Mouse (Mus musculus) midbrain, embryonic 16.5 days (tissue): ENCODE measurements around the gene Osr1. TPM values are rescaled to one million over a fixed set of nuclear protein-coding genes. Genes with fewer than 3 reads are reported as not detected.
A peak's percentile ranks its signal among the peaks of the same experiment; 100 is the strongest.

ENCODE experiments used
- ATAC-seq: fragments of 200-750 bp; cut with Nextera tagmentation; 2 replicates; pipeline ENCODE4 v1.8.0; 2017; ENCODE audit warnings: moderate TSS enrichment
- H3K27ac ChIP-seq: fragments of 300-500 bp; sonication (generic); 2 replicates; pipeline ENCODE4 v1.5.1; 2014; ENCODE audit warnings: mild to moderate bottlenecking, low read length, mixed read lengths
- H3K27me3 ChIP-seq: fragments of 300-500 bp; sonication (generic); 2 replicates; pipeline ENCODE4 v1.6.1; 2014; ENCODE audit warnings: low read depth, low read length, mixed read lengths; ENCODE audit not compliant: control insufficient read depth, insufficient read depth
- H3K36me3 ChIP-seq: fragments of 300-500 bp; sonication (generic); 2 replicates; pipeline ENCODE4 v1.6.1; 2014; ENCODE audit warnings: mild to moderate bottlenecking, low read length, moderate library complexity, mixed read lengths; ENCODE audit not compliant: control insufficient read depth, insufficient read depth
- H3K4me1 ChIP-seq: fragments of 300-500 bp; sonication (generic); 2 replicates; pipeline ENCODE4 v1.6.1; 2014; ENCODE audit warnings: mild to moderate bottlenecking, low read length, mixed read lengths; ENCODE audit not compliant: control insufficient read depth, insufficient read depth
- H3K4me2 ChIP-seq: fragments of 300-500 bp; sonication (generic); 2 replicates; pipeline ENCODE4 v1.6.1; 2014; ENCODE audit warnings: mild to moderate bottlenecking, low read length, mixed read lengths
- H3K4me3 ChIP-seq: fragments of 300-500 bp; sonication (generic); 2 replicates; pipeline ENCODE4 v1.5.1; 2014; ENCODE audit warnings: low read depth, mild to moderate bottlenecking, low read length, moderate library complexity, mixed read lengths
- H3K9ac ChIP-seq: fragments of 300-500 bp; sonication (generic); 2 replicates; pipeline ENCODE4 v1.6.1; 2014; ENCODE audit warnings: low read depth, low read length, mixed read lengths
- H3K9me3 ChIP-seq: fragments of 300-500 bp; sonication (generic); replicated peaks from 2 replicates; pipeline ENCODE4 v1.6.1; 2014; ENCODE audit warnings: mild to moderate bottlenecking, low read length, mixed read lengths; ENCODE audit not compliant: control insufficient read depth, poor library complexity, severe bottlenecking
- WGBS: fragments of 180-500 bp; shearing (Covaris S2); extraction: QIAGEN DNeasy Blood & Tissue Kit; methylation state at CpG from one replicate; pipeline ENCODE4 v1.1.7; 2014; 5-methylcytosine and 5-hydroxymethylcytosine counted together
- polyA plus RNA-seq: library from polyadenylated mRNA; unstranded; fragments of >200 nt; fragmentation: Nextera tagmentation; extraction: Ambion mirVana; gene quantifications from 2 replicates; pipeline ENCODE4 v1.2.1, GENCODE M21; 2015

Osr1 gene
- polyA plus RNA-seq, 1 experiment from 2014 or later: 7.8 TPM

GRCm38 (mm10) chr12:9582248-9582995, 12.5 kb downstream of the Osr1 start:
- Histone ChIP-seq H3K4me2 (no peak overlapping the region), H3K36me3 (no peaks in the 10 kb centered on the region), H3K27me3 (peaks cover 50% of the 10 kb centered on the region), H3K4me1 (peaks cover 16% of the 10 kb centered on the region; the same call in 1 of the 2 replicates), H3K9ac (no peak overlapping the region), H3K4me3 (no peak overlapping the region), H3K27ac (no peak overlapping the region), H3K9me3 (no peaks in the 10 kb centered on the region)
- WGBS: 2% methylated on average over 14 of the region's 14 CpGs
- no peak for ATAC-seq

GRCm38 (mm10) chr12:9583380-9583779, 13.5 kb downstream of the Osr1 start:
- Histone ChIP-seq H3K9me3 (no peaks in the 10 kb centered on the region), H3K4me3 (no peak overlapping the region), H3K36me3 (no peaks in the 10 kb centered on the region), H3K4me2 (no peak overlapping the region), H3K27me3 (peaks cover 41% of the 10 kb centered on the region), H3K9ac (no peak overlapping the region), H3K27ac (no peak overlapping the region), H3K4me1 (peaks cover 16% of the 10 kb centered on the region; the same call in 1 of the 2 replicates)
- 9% methylated on average over 2 of the region's 2 CpGs for WGBS
- ATAC-seq: no peak

GRCm38 (mm10) chr12:9584366-9585084, 14.6 kb downstream of the Osr1 start:
- H3K9ac ChIP-seq: peak overlapping the region; percentile 56
- H3K4me2 ChIP-seq: peak overlapping the region; percentile 79
- H3K4me3 ChIP-seq: peak overlapping the region; percentile 49
- no peak overlapping the region for H3K27ac ChIP-seq
- H3K4me1 ChIP-seq: peaks cover 16% of the 10 kb centered on the region; the same call in 1 of the 2 replicates
- H3K27me3 ChIP-seq: peaks cover 30% of the 10 kb centered on the region
- no peaks in the 10 kb centered on the region for H3K36me3 ChIP-seq
- ATAC-seq: peak; percentile 96
- under 1% methylated on average over 23 of the region's 23 CpGs for WGBS
- no peaks in the 10 kb centered on the region for H3K9me3 ChIP-seq

- Histone ChIP-seq H3K4me3 (peak overlapping the region; percentile 49), H3K27me3 (peaks cover 30% of the 10 kb centered on the region), H3K4me1 (peaks cover 14% of the 10 kb centered on the region; the same call in 1 of the 2 replicates), H3K36me3 (no peaks in the 10 kb centered on the region), H3K4me2 (peak overlapping the region; percentile 79), H3K9me3 (no peaks in the 10 kb centered on the region), H3K27ac (no peak overlapping the region), H3K9ac (peak overlapping the region; percentile 56)
- peak; percentile 69 for ATAC-seq
- WGBS: 3% methylated on average over 7 of the region's 7 CpGs
Observed at GRCm38 (mm10) chr12:9585085-9585453, 15.2 kb downstream of the Osr1 start.

GRCm38 (mm10) chr12:9587732-9588131, 17.8 kb downstream of the Osr1 start:
- Histone ChIP-seq H3K4me3 (no peak overlapping the region), H3K4me2 (no peak overlapping the region), H3K27me3 (peaks cover 13% of the 10 kb centered on the region), H3K9ac (no peak overlapping the region), H3K4me1 (peaks cover 4% of the 10 kb centered on the region; the same call in 1 of the 2 replicates), H3K36me3 (no peaks in the 10 kb centered on the region), H3K27ac (no peak overlapping the region), H3K9me3 (no peaks in the 10 kb centered on the region)
- ATAC-seq: no peak
- WGBS: 71% methylated on average over 1 of the region's 1 CpGs

DNA sequence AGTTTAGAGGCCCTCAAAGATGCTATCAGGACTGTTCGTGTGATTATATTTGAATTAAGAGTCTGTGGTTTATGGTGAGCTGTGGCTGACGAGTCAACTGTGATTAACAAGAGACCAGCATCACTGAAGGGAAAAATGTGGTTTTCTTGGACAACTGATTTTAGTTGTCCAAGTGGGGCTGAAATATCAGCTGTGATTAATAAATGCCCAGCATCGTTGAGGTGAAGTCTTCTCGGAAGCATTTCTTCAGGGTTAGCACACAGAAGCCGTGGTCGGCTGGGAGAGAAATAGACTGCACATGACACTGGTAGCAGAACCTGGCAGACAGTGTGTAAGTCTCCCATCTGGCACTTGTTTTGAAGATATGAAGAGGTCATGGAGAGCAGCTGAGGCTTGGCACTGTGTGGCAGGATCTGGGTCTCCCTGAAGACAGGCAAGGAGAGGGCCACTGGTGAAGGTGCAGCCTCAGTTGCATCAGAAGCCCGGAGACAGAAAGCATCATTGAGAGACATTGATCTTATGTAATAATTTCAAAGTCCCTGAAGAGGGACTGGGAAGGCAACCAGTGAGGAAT, 19.7 kb downstream of the Osr1 start:
- Histone ChIP-seq H3K27me3 (no peaks in the 10 kb centered on the region), H3K4me1 (no peaks in the 10 kb centered on the region), H3K9ac (no peak overlapping the region), H3K4me2 (no peak overlapping the region), H3K4me3 (no peak overlapping the region), H3K36me3 (no peaks in the 10 kb centered on the region), H3K9me3 (no peaks in the 10 kb centered on the region), H3K27ac (no peak overlapping the region)
- 78% methylated on average over 7 of the region's 7 CpGs for WGBS
- no peak for ATAC-seq

GRCm38 (mm10) chr12:9591141-9591540, 21.2 kb downstream of the Osr1 start:
- H3K27ac ChIP-seq: no peak overlapping the region
- H3K36me3 ChIP-seq: no peaks in the 10 kb centered on the region
- H3K27me3 ChIP-seq: no peaks in the 10 kb centered on the region
- H3K4me1 ChIP-seq: no peaks in the 10 kb centered on the region
- no peak for ATAC-seq
- no peak overlapping the region for H3K4me2 ChIP-seq
- WGBS: 63% methylated on average over 3 of the region's 3 CpGs
- no peak overlapping the region for H3K9ac ChIP-seq
- H3K4me3 ChIP-seq: no peak overlapping the region
- no peaks in the 10 kb centered on the region for H3K9me3 ChIP-seq

DNA sequence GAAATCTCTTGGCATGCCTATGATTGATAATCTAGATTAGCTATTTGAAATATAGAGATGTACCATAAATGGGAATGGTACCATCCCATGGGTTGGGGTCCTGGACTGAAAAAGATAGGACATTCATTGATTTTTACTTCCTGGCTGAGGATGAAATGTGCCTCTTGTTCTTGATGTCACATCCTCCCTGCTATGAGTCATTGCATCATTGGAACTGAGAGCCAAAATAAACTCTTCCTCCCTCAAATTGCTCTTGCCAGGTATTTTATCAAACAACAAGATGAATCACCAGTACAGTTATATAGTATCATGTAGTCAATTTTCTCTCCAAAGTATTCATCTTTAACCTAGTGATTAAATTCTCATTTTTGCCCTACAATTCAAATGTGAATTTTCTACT, 28.3 kb downstream of the Osr1 start:
- Histone ChIP-seq H3K27ac (no peak overlapping the region), H3K9me3 (no peaks in the 10 kb centered on the region; the same call in 1 of the 2 replicates), H3K9ac (no peak overlapping the region), H3K4me3 (no peak overlapping the region), H3K4me1 (no peaks in the 10 kb centered on the region), H3K36me3 (no peaks in the 10 kb centered on the region), H3K27me3 (no peaks in the 10 kb centered on the region), H3K4me2 (no peak overlapping the region)
- no peak for ATAC-seq
